Mouse (Mus musculus): ENCODE measurements at regions not wholly inside any gene's neighbourhood (a gene's known extent, or its start where the extent isn't known, plus 50 kb on each side); places are given as distances from the start of the nearest gene placed in this dataset.

DNA sequence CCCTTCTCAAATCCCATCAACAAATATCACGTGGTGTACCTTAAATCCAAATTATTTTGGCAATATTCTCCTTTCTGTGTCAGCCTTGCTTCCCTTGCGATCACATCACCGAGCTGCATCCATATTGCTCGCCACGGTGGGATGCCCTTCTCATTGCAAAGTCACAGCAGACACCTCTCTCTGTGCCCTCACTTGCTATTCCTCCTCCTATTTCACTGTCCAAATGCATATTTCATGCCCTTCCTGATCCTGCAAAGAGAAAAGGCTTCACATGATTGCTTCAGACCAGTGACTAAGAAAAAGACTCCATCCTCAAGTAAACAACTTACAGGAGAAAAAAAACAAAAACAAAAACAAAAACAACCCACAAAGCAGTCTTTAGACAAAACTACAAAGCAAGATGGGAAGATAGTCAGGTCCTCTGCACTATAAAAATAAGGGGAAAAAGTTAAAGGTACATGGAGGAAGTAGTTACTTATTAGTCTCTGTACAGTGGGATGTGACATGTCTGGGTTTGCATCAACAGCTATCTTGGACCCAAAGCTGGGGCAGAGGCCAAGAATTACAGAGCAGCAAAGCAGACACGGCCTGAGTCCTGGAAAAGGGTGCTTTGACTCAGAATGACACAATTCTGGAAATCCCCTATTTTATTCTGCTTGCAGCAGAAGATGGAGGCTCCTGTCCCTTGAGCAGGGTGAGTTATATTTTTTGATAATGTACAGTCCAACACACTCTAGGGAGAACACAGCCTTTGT is 349.3 kb downstream of the Zfp619 start:
- no peak overlapping the region for H3K9ac ChIP-seq (ENCODE audit: low read depth, low read length, severe bottlenecking)
- H3K27me3 ChIP-seq (ENCODE audit: control insufficient read depth, insufficient read depth, low read length): no peaks in the 10 kb centered on the region
- no peaks in the 10 kb centered on the region for H3K36me3 ChIP-seq (ENCODE audit: control insufficient read depth, insufficient read depth, low read length)
- no peak for DNase-seq (ENCODE audit: low spot score)
- no peak for TF ChIP-seq POLR2A (IDR thresholded peaks at IDR 0.05; ENCODE audit: borderline replicate concordance, extremely low read depth, insufficient read depth, insufficient read length)
- ATAC-seq (ENCODE audit: low FRiP score, low read depth): no peak
- no peak overlapping the region for H3K4me3 ChIP-seq (replicated peaks; ENCODE audit: low read length)
- no peaks in the 10 kb centered on the region for H3K9me3 ChIP-seq (ENCODE audit: control insufficient read depth, low read length)
- no peak overlapping the region for H3K27ac ChIP-seq (replicated peaks; ENCODE audit: low read depth, low read length)
- H3K4me2 ChIP-seq (replicated peaks; ENCODE audit: low read depth, low read length, severe bottlenecking): no peak overlapping the region
- H3K4me1 ChIP-seq (ENCODE audit: control insufficient read depth, insufficient read depth, low read length): no peaks in the 10 kb centered on the region
- 78% methylated on average over 6 of the region's 6 CpGs for WGBS

DNA sequence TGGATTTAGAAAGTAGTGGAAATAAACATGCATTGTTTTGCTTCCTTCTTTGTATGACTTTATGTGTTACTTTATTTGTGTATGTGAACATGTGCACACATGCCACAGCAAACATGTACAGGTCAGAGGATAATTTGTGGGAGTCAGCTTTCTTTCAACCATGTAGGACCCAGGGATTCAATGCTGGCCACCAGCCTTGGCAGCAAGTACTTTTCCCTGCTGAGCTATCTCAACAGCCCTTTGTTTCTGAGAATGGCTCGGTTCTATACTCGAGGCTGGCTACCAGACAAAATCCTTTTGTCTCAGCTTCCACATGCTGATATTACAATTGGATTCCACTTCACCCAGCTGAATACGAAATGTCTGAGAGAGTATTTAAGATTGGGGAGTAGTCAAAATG is 349.9 kb downstream of the Zfp619 start:
- TF ChIP-seq POLR2A (IDR thresholded peaks at IDR 0.05; ENCODE audit: borderline replicate concordance, extremely low read depth, insufficient read depth, insufficient read length): no peak
- Histone ChIP-seq H3K9me3 (ENCODE audit: control insufficient read depth, low read length) (no peaks in the 10 kb centered on the region), H3K4me1 (ENCODE audit: control insufficient read depth, insufficient read depth, low read length) (no peaks in the 10 kb centered on the region), H3K4me2 (replicated peaks; ENCODE audit: low read depth, low read length, severe bottlenecking) (no peak overlapping the region), H3K4me3 (replicated peaks; ENCODE audit: low read length) (no peak overlapping the region), H3K9ac (ENCODE audit: low read depth, low read length, severe bottlenecking) (no peak overlapping the region), H3K36me3 (ENCODE audit: control insufficient read depth, insufficient read depth, low read length) (no peaks in the 10 kb centered on the region), H3K27ac (replicated peaks; ENCODE audit: low read depth, low read length) (no peak overlapping the region), H3K27me3 (ENCODE audit: control insufficient read depth, insufficient read depth, low read length) (no peaks in the 10 kb centered on the region)
- DNase-seq (ENCODE audit: low spot score) (no peak), ATAC-seq (ENCODE audit: low FRiP score, low read depth) (no peak)
- 61% methylated on average over 3 of the region's 3 CpGs for WGBS

DNA sequence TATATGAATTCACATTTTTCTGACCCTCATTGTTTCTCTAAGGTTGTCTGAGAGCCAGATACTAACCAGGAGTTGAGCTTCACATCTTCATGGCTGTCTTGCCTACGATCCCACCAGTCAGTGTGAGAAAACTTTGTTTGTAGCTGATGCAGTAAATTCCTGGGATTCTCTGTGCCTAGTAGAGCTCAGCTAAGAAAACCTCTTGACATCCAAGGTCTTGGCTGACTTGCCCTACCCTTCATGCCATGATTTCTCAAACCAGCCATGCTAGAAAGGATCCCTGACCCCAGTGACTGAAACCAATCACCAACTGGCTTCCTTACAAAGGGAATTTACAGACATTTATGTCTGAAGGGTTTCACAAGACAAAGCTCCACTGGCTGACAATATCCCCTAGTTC is 364.5 kb downstream of the Zfp619 start:
- no peak for ATAC-seq (ENCODE audit: low FRiP score, low read depth)
- TF ChIP-seq POLR2A (IDR thresholded peaks at IDR 0.05; ENCODE audit: borderline replicate concordance, extremely low read depth, insufficient read depth, insufficient read length): no peak
- whole genome bisulfite sequencing: 55% methylated on average over 1 of the region's 1 CpGs

DNA sequence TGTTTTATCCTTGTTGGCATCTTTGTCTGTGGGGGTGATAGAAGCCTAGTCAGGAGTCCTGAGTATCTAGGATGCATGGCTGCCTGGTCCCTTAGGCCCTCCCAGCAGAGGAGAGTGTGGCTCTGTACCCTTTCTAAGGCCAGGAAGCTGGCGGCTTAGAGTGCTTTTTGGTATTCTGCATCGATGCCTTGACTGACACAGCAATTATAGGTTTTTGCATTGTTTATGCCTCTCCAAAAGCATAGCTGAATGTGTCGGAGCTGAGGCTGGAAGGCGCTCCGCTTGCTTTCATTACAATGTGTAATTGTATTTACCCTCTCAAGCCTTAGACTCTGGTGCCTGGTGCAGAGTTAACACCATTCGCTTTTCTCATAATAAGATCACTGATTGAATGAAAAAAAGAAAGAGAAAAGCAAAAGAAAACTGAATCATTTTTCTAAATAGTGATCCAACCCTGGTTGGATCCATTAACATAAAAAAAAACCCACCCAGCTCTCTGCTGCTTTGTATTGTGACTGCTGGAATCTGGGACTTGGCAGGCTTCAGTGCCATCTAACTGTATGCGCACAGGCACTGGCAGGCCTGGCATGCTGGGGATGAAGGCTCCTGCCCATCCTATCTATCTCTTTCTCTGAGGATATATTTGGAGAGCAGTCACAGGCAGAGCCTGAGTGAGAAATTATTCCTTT is 376.8 kb downstream of the Zfp619 start:
- WGBS: 91% methylated on average over 7 of the region's 7 CpGs
- ATAC-seq (ENCODE audit: low FRiP score, low read depth): no peak
- no peak for TF ChIP-seq POLR2A (IDR thresholded peaks at IDR 0.05; ENCODE audit: borderline replicate concordance, extremely low read depth, insufficient read depth, insufficient read length)

More for the DNA sequence above, 364.5 kb downstream of the Zfp619 start:
- DNase-seq (ENCODE audit: low spot score): no peak
- no peak overlapping the region for H3K4me2 ChIP-seq (replicated peaks; ENCODE audit: low read depth, low read length, severe bottlenecking)
- H3K27ac ChIP-seq (replicated peaks; ENCODE audit: low read depth, low read length): no peak overlapping the region
- no peaks in the 10 kb centered on the region for H3K4me1 ChIP-seq (ENCODE audit: control insufficient read depth, insufficient read depth, low read length)
- H3K27me3 ChIP-seq (ENCODE audit: control insufficient read depth, insufficient read depth, low read length): no peaks in the 10 kb centered on the region
- H3K9me3 ChIP-seq (ENCODE audit: control insufficient read depth, low read length): no peaks in the 10 kb centered on the region
- H3K36me3 ChIP-seq (ENCODE audit: control insufficient read depth, insufficient read depth, low read length): no peaks in the 10 kb centered on the region
- no peak overlapping the region for H3K9ac ChIP-seq (ENCODE audit: low read depth, low read length, severe bottlenecking)
- no peak overlapping the region for H3K4me3 ChIP-seq (replicated peaks; ENCODE audit: low read length)

DNA sequence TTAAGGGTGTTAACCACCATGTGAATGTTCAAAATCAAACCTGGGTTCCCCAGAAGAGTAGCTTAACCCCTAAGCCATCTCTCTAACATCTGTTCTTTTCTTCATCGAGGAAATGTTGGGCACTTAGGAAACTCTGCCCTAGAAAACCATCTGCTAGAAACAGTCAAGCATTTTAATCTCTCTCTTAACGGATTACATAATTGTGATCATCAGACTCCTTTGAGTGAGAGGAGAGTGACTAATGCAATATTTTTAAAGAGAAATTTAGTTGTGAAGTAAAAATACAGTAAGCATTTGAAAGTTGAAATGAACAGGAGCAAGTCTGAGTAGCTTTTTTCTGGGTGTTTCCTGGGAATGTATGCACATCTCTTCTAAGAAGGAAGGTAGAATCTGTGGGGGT is 379.4 kb downstream of the Zfp619 start:
- Histone ChIP-seq H3K4me2 (replicated peaks; ENCODE audit: low read depth, low read length, severe bottlenecking) (no peak overlapping the region), H3K27ac (replicated peaks; ENCODE audit: low read depth, low read length) (no peak overlapping the region), H3K36me3 (ENCODE audit: control insufficient read depth, insufficient read depth, low read length) (no peaks in the 10 kb centered on the region)

More for the DNA sequence above, 376.8 kb downstream of the Zfp619 start:
- Histone ChIP-seq H3K27me3 (ENCODE audit: control insufficient read depth, insufficient read depth, low read length) (no peaks in the 10 kb centered on the region), H3K4me1 (ENCODE audit: control insufficient read depth, insufficient read depth, low read length) (no peaks in the 10 kb centered on the region), H3K4me3 (replicated peaks; ENCODE audit: low read length) (no peak overlapping the region), H3K36me3 (ENCODE audit: control insufficient read depth, insufficient read depth, low read length) (no peaks in the 10 kb centered on the region), H3K27ac (replicated peaks; ENCODE audit: low read depth, low read length) (no peak overlapping the region), H3K4me2 (replicated peaks; ENCODE audit: low read depth, low read length, severe bottlenecking) (no peak overlapping the region), H3K9me3 (ENCODE audit: control insufficient read depth, low read length) (no peaks in the 10 kb centered on the region), H3K9ac (ENCODE audit: low read depth, low read length, severe bottlenecking) (no peak overlapping the region)
- no peak for DNase-seq (ENCODE audit: low spot score)

More for the DNA sequence above, 379.4 kb downstream of the Zfp619 start:
- ATAC-seq (ENCODE audit: low FRiP score, low read depth): no peak
- Histone ChIP-seq H3K4me1 (ENCODE audit: control insufficient read depth, insufficient read depth, low read length) (no peaks in the 10 kb centered on the region), H3K9me3 (ENCODE audit: control insufficient read depth, low read length) (no peaks in the 10 kb centered on the region), H3K27me3 (ENCODE audit: control insufficient read depth, insufficient read depth, low read length) (no peaks in the 10 kb centered on the region), H3K9ac (ENCODE audit: low read depth, low read length, severe bottlenecking) (no peak overlapping the region), H3K4me3 (replicated peaks; ENCODE audit: low read length) (no peak overlapping the region)
- 71% methylated on average over 2 of the region's 2 CpGs for WGBS
- TF ChIP-seq POLR2A (IDR thresholded peaks at IDR 0.05; ENCODE audit: borderline replicate concordance, extremely low read depth, insufficient read depth, insufficient read length): no peak
- DNase-seq (ENCODE audit: low spot score): no peak
